Mouse (Mus musculus) forebrain, embryonic 11.5 days (tissue): ENCODE data around the gene Sult2a3. TPM values are rescaled to one million over a fixed set of nuclear protein-coding genes. Genes with fewer than 3 reads are reported as not detected.
"Not testable (repeated sequence)": the region's sequence is repeated elsewhere in the genome, so short reads cannot be mapped to it uniquely, and the experiment has no call there.

Experiments
- ATAC-seq: fragments of 200-750 bp; cut with Nextera tagmentation; replicated peaks from 2 replicates; pipeline ENCODE4 v1.8.0; 2017; ENCODE audit warnings: moderate TSS enrichment; ENCODE audit not compliant: low FRiP score
- DNase-seq: peaks from one replicate; pipeline ENCODE4 v3.0.0-alpha.2; 2017; ENCODE audit warnings: low spot score
- H3K27ac ChIP-seq: fragments of 300-500 bp; sonication (generic); 2 replicates; pipeline ENCODE4 v1.5.1; 2014; ENCODE audit warnings: low read depth, low read length
- H3K27me3 ChIP-seq: fragments of 300-500 bp; sonication (generic); 2 replicates; pipeline ENCODE4 v1.6.1; 2014; ENCODE audit warnings: mild to moderate bottlenecking, low read length, mixed read lengths; ENCODE audit not compliant: control insufficient read depth, insufficient read depth
- H3K36me3 ChIP-seq: fragments of 300-500 bp; sonication (generic); 2 replicates; pipeline ENCODE4 v1.6.1; 2014; ENCODE audit warnings: mild to moderate bottlenecking, low read length, moderate library complexity, mixed read lengths; ENCODE audit not compliant: control insufficient read depth, insufficient read depth
- H3K4me1 ChIP-seq: fragments of 300-500 bp; sonication (generic); replicated peaks from 2 replicates; pipeline ENCODE4 v1.6.1; 2014; ENCODE audit warnings: low read length, mixed read lengths; ENCODE audit not compliant: control insufficient read depth, insufficient read depth
- H3K4me2 ChIP-seq: fragments of 300-500 bp; sonication (generic); 2 replicates; pipeline ENCODE4 v1.6.1; 2014; ENCODE audit warnings: low read depth, mild to moderate bottlenecking, low read length, moderate library complexity, mixed read lengths; ENCODE audit not compliant: severe bottlenecking
- H3K4me3 ChIP-seq: fragments of 300-500 bp; sonication (generic); 2 replicates; pipeline ENCODE4 v1.5.1; 2014; ENCODE audit warnings: low read depth, low read length
- H3K9ac ChIP-seq: fragments of 300-500 bp; sonication (generic); 2 replicates; pipeline ENCODE4 v1.6.1; 2014; ENCODE audit warnings: low read length
- H3K9me3 ChIP-seq: fragments of 300-500 bp; sonication (generic); 2 replicates; pipeline ENCODE4 v1.6.1; 2016; ENCODE audit warnings: low read length, mixed read lengths; ENCODE audit not compliant: control insufficient read depth
- WGBS: fragments of 180-500 bp; shearing (Covaris S2); extraction: QIAGEN DNeasy Blood & Tissue Kit; methylation state at CpG from one replicate; pipeline ENCODE4 v1.1.7; 2014; 5-methylcytosine and 5-hydroxymethylcytosine counted together
- polyA plus RNA-seq: library from polyadenylated mRNA; unstranded; fragments of >200 nt; fragmentation: Nextera tagmentation; extraction: Ambion mirVana; gene quantifications from 2 replicates; pipeline ENCODE4 v1.2.1, GENCODE M21; 2014

Gene Sult2a3
- not detected in 2 replicates for polyA plus RNA-seq

- H3K4me2 ChIP-seq, result no peak within 1 kb of the TSS
- no peak within 1 kb of the TSS for H3K27ac ChIP-seq
- 90% methylated on average over 2 of the region's 2 CpGs for WGBS
- H3K4me1 ChIP-seq, result no peaks in the 10 kb centered on the region
- no peak for ATAC-seq
- no peak within 1 kb of the TSS for H3K4me3 ChIP-seq
- no peak for DNase-seq
- no peaks in the 10 kb centered on the region; the same call in 1 of the 2 replicates for H3K9me3 ChIP-seq
- H3K27me3 ChIP-seq, result no peaks in the 10 kb centered on the region
- no peak within 1 kb of the TSS for H3K9ac ChIP-seq
- H3K36me3 ChIP-seq, result no peaks in the 10 kb centered on the region
These were observed at the start of gene Sult2a3 for GRCm38 (mm10) chr7:14122944-14123343. TSS of gene Sult2a3 (minus strand) at chr7:14123044.

GRCm38 (mm10) chr7:14120436-14120835 is 2.4 kb downstream of the Sult2a3 start:
- no peaks in the 10 kb centered on the region for H3K36me3 ChIP-seq
- no peaks in the 10 kb centered on the region for H3K27me3 ChIP-seq
- H3K9ac ChIP-seq, result no peak overlapping the region
- H3K27ac ChIP-seq, result no peak overlapping the region
- H3K4me2 ChIP-seq, result no peak overlapping the region
- H3K4me1 ChIP-seq, result no peaks in the 10 kb centered on the region
- DNase-seq (no peak), ATAC-seq (no peak)
- H3K4me3 ChIP-seq, result no peak overlapping the region
- WGBS, result 76% methylated on average over 2 of the region's 2 CpGs
- no peaks in the 10 kb centered on the region; the same call in 1 of the 2 replicates for H3K9me3 ChIP-seq

GRCm38 (mm10) chr7:14119865-14120264 is 3.0 kb downstream of the Sult2a3 start:
- not testable (repeated sequence) for ATAC-seq, H3K4me1 ChIP-seq, H3K4me2 ChIP-seq, H3K9me3 ChIP-seq, DNase-seq, H3K27me3 ChIP-seq, H3K4me3 ChIP-seq, H3K9ac ChIP-seq, H3K36me3 ChIP-seq, H3K27ac ChIP-seq
- WGBS, result 67% methylated on average over 3 of the region's 3 CpGs

- Histone ChIP-seq H3K27ac (no peak overlapping the region), H3K36me3 (no peaks in the 10 kb centered on the region), H3K4me3 (no peak overlapping the region), H3K4me2 (no peak overlapping the region), H3K4me1 (no peaks in the 10 kb centered on the region), H3K27me3 (no peaks in the 10 kb centered on the region), H3K9ac (no peak overlapping the region), H3K9me3 (no peaks in the 10 kb centered on the region)
- WGBS, result 28% methylated on average over 1 of the region's 1 CpGs
- DNase-seq, result no peak
- ATAC-seq, result no peak
These were observed 6.1 kb downstream of the Sult2a3 start for GRCm38 (mm10) chr7:14116761-14117160.

- H3K36me3 ChIP-seq, H3K27me3 ChIP-seq, H3K9ac ChIP-seq, H3K4me1 ChIP-seq, DNase-seq, H3K4me3 ChIP-seq, H3K9me3 ChIP-seq, H3K27ac ChIP-seq, ATAC-seq, H3K4me2 ChIP-seq: not testable (repeated sequence)
- 65% methylated on average over 3 of the region's 3 CpGs for WGBS
These were observed 8.4 kb downstream of the Sult2a3 start for GRCm38 (mm10) chr7:14114471-14114870.

GRCm38 (mm10) chr7:14047821-14048220 is 75.0 kb downstream of the Sult2a3 start:
- not testable (repeated sequence) for DNase-seq, H3K27ac ChIP-seq, H3K9me3 ChIP-seq, H3K9ac ChIP-seq, H3K4me1 ChIP-seq, ATAC-seq, H3K4me3 ChIP-seq, H3K27me3 ChIP-seq, H3K36me3 ChIP-seq, H3K4me2 ChIP-seq
- WGBS, result 66% methylated on average over 1 of the region's 1 CpGs

GRCm38 (mm10) chr7:14030831-14031230 is 92.0 kb downstream of the Sult2a3 start:
- not testable (repeated sequence) for H3K4me3 ChIP-seq, ATAC-seq, H3K36me3 ChIP-seq, DNase-seq, H3K9me3 ChIP-seq, H3K4me1 ChIP-seq, H3K9ac ChIP-seq, H3K4me2 ChIP-seq, H3K27ac ChIP-seq, H3K27me3 ChIP-seq

Other genes starting within 250 kb of the Sult2a3 start
- not detected in 2 replicates for gene Sult2a4, start 133.4 kb downstream of the Sult2a3 start, polyA plus RNA-seq
- gene Sult2a6, start 131.8 kb upstream of the Sult2a3 start, polyA plus RNA-seq, result not detected in 2 replicates
- not detected in 2 replicates for gene Obox8, start 210.5 kb upstream of the Sult2a3 start, polyA plus RNA-seq